Comparison of ENCODE assay signal across 14 mouse cellular contexts in genomic region chr2:34014868-34015639, GRCm38 (mm10).
DNase-seq lines count a peak whose midpoint lies in the region; ATAC-seq and TF ChIP-seq lines count a peak whose summit lies in the region.
"Had no signal": no experiment of that assay in that cellular context is flagged by ENCODE, and none has a peak within 500 bp of the region (broad histone marks: within the 10 kb centered on the region; RNA-seq: fewer than 3 reads in every experiment).

No protein-coding gene starts in this region.

- H3K27me3 ChIP-seq in kidney, postnatal 0 days (ENCODE audit: insufficient read depth, low read length) = no peaks in the 10 kb centered on the region
- H3K27me3 ChIP-seq in embryonic facial prominence, embryonic 14.5 days (replicated peaks; ENCODE audit: control insufficient read depth, insufficient read depth, low read length) = no peaks in the 10 kb centered on the region
- H3K27me3 ChIP-seq in forebrain, embryonic 12.5 days = no peaks in the 10 kb centered on the region
- H3K27me3 ChIP-seq in midbrain, embryonic 13.5 days = no peaks in the 10 kb centered on the region
- H3K27me3 ChIP-seq: intestine, embryonic 15.5 days; liver, embryonic 13.5 days had no signal

- H3K4me2 ChIP-seq in kidney, postnatal 0 days (ENCODE audit: low read length) = no peak overlapping the region
- no peak overlapping the region for H3K4me2 ChIP-seq in embryonic facial prominence, embryonic 14.5 days (ENCODE audit: low read depth, low read length)
- H3K4me2 ChIP-seq in forebrain, embryonic 12.5 days = no peak overlapping the region
- H3K4me2 ChIP-seq in midbrain, embryonic 13.5 days (replicated peaks) = no peak overlapping the region
- H3K4me2 ChIP-seq: intestine, embryonic 15.5 days; liver, embryonic 13.5 days had no signal

- H3K4me1 ChIP-seq in kidney, postnatal 0 days (replicated peaks; ENCODE audit: insufficient read depth, low read length) = no peaks in the 10 kb centered on the region; the same call in 1 of the 2 replicates
- H3K4me1 ChIP-seq in embryonic facial prominence, embryonic 14.5 days (ENCODE audit: control insufficient read depth, insufficient read depth, low read length) = peaks cover 7% of the 10 kb centered on the region
- H3K4me1 ChIP-seq in forebrain, embryonic 12.5 days = peaks cover 32% of the 10 kb centered on the region
- peaks cover 29% of the 10 kb centered on the region for H3K4me1 ChIP-seq in midbrain, embryonic 13.5 days (replicated peaks)
- H3K4me1 ChIP-seq: intestine, embryonic 15.5 days; liver, embryonic 13.5 days had no signal

- H3K9ac ChIP-seq in kidney, postnatal 0 days (ENCODE audit: low read depth, low read length) = no peak overlapping the region
- H3K9ac ChIP-seq in embryonic facial prominence, embryonic 14.5 days (ENCODE audit: low read depth, low read length) = no peak overlapping the region
- no peak overlapping the region for H3K9ac ChIP-seq in forebrain, embryonic 12.5 days
- H3K9ac ChIP-seq in midbrain, embryonic 13.5 days (replicated peaks) = no peak overlapping the region
- H3K9ac ChIP-seq: intestine, embryonic 15.5 days; liver, embryonic 13.5 days had no signal

- H3K27ac ChIP-seq in kidney, postnatal 0 days = no peak overlapping the region
- peak overlapping the region; percentile 44; the same call in 1 of the 2 replicates for H3K27ac ChIP-seq in embryonic facial prominence, embryonic 14.5 days (replicated peaks; ENCODE audit: low read depth, low read length)
- peak overlapping the region; percentile 85; the same call in 1 of the 2 replicates for H3K27ac ChIP-seq in forebrain, embryonic 12.5 days
- peak overlapping the region; percentile 89 for H3K27ac ChIP-seq in midbrain, embryonic 13.5 days
- H3K27ac ChIP-seq: heart, adult 2 months; intestine, embryonic 15.5 days; liver, embryonic 13.5 days had no signal

- ATAC-seq in kidney, postnatal 0 days (replicated peaks; ENCODE audit: low FRiP score, low read depth) = no peak
- peak; percentile 77 for ATAC-seq in embryonic facial prominence, embryonic 14.5 days (ENCODE audit: low read depth)
- no peak for ATAC-seq in forebrain, embryonic 12.5 days (ENCODE audit: low FRiP score)
- ATAC-seq in midbrain, embryonic 13.5 days = no peak
- ATAC-seq in megakaryocyte, adult 5-6 weeks (ENCODE audit: poor library complexity, severe bottlenecking) = no peak
- ATAC-seq: activated CD4-positive, CD25-positive, alpha-beta regulatory T cell, adult 4 months; intestine, embryonic 15.5 days had no signal

- TF ChIP-seq CTCF in kidney, postnatal 0 days (IDR thresholded peaks at IDR 0.05; ENCODE audit: low read depth) = no peak

- no peaks in the 10 kb centered on the region for H3K9me3 ChIP-seq in kidney, postnatal 0 days (replicated peaks; ENCODE audit: low read length)
- no peaks in the 10 kb centered on the region for H3K9me3 ChIP-seq in embryonic facial prominence, embryonic 14.5 days (ENCODE audit: control insufficient read depth, low read length)
- H3K9me3 ChIP-seq in forebrain, embryonic 12.5 days = no peaks in the 10 kb centered on the region
- no peaks in the 10 kb centered on the region for H3K9me3 ChIP-seq in midbrain, embryonic 13.5 days
- H3K9me3 ChIP-seq: intestine, embryonic 15.5 days; liver, embryonic 13.5 days had no signal

- H3K4me3 ChIP-seq in kidney, postnatal 0 days (replicated peaks; ENCODE audit: low read depth, low read length) = no peak overlapping the region
- H3K4me3 ChIP-seq in embryonic facial prominence, embryonic 14.5 days (ENCODE audit: low read depth, low read length) = no peak overlapping the region
- no peak overlapping the region for H3K4me3 ChIP-seq in forebrain, embryonic 12.5 days (replicated peaks)
- H3K4me3 ChIP-seq in midbrain, embryonic 13.5 days (replicated peaks) = no peak overlapping the region
- H3K4me3 ChIP-seq: erythroblast, embryonic 14.5 days; heart, adult 2 months; intestine, embryonic 15.5 days; liver, embryonic 13.5 days had no signal

- peak; percentile 5 for DNase-seq in kidney, postnatal 0 days (ENCODE audit: low spot score)
- no peak for DNase-seq in kidney, postnatal 10 days
- DNase-seq in embryonic facial prominence, embryonic 14.5 days (ENCODE audit: low spot score) = peak; percentile 53
- no peak for DNase-seq in cerebellum, adult 18-20 months
- DNase-seq: cerebellum, postnatal 36 days; heart, adult 2 months; heart, postnatal 10 days; liver, embryonic 13.5 days had no signal

- H3K36me3 ChIP-seq in kidney, postnatal 0 days (ENCODE audit: insufficient read depth, low read length) = no peaks in the 10 kb centered on the region
- no peaks in the 10 kb centered on the region for H3K36me3 ChIP-seq in embryonic facial prominence, embryonic 14.5 days (ENCODE audit: control insufficient read depth, insufficient read depth, low read length)
- no peaks in the 10 kb centered on the region for H3K36me3 ChIP-seq in forebrain, embryonic 12.5 days (replicated peaks)
- H3K36me3 ChIP-seq in midbrain, embryonic 13.5 days = no peaks in the 10 kb centered on the region
- H3K36me3 ChIP-seq: intestine, embryonic 15.5 days; liver, embryonic 13.5 days had no signal

- 67% methylated on average over 8 of the region's 8 CpGs for WGBS in kidney, postnatal 0 days
- WGBS in embryonic facial prominence, embryonic 14.5 days = 55% methylated on average over 8 of the region's 8 CpGs
- 38% methylated on average over 8 of the region's 8 CpGs for WGBS in forebrain, embryonic 12.5 days
- 58% methylated on average over 8 of the region's 8 CpGs for WGBS in midbrain, embryonic 13.5 days

Comparison
In these comparisons a context has a peak if more than half of its experiments do, and no peak if none do; other contexts are left out.
1. DNase-seq: peak in kidney, postnatal 0 days (single experiment) and embryonic facial prominence, embryonic 14.5 days (single experiment); none in kidney, postnatal 10 days (single experiment) and cerebellum, adult 18-20 months (0 of 2).